Mouse (Mus musculus) erythroblast, adult 5-6 weeks (primary cell): ENCODE results near the gene Stk33. TPM values are rescaled to one million over a fixed set of nuclear protein-coding genes. Genes with fewer than 3 reads are reported as not detected.

ENCODE experiments used
- ATAC-seq: replicated peaks from 2 replicates; pipeline ENCODE4 v1.8.0; 2016; ENCODE audit warnings: moderate number of reproducible peaks, mild to moderate bottlenecking, moderate TSS enrichment, inconsistent platforms; ENCODE audit not compliant: poor library complexity, low FRiP score, severe bottlenecking
- total RNA-seq, 2 experiments: library from RNA; stranded (forward) in 1 of 2; stranded (reverse) in 1 of 2; fragments of 150-400 nt in 1 of 2; fragments of 200-764, 138-1000 nt in 1 of 2; gene quantifications; 2 replicates each; pipeline versions ENCODE4 v1.2.3 to v1.2.4; 2015 to 2017; ENCODE audit warnings: low replicate concordance in 2 of 2

The Stk33 gene
- total RNA-seq, 2 experiments from 2014 or later: not detected

DNA sequence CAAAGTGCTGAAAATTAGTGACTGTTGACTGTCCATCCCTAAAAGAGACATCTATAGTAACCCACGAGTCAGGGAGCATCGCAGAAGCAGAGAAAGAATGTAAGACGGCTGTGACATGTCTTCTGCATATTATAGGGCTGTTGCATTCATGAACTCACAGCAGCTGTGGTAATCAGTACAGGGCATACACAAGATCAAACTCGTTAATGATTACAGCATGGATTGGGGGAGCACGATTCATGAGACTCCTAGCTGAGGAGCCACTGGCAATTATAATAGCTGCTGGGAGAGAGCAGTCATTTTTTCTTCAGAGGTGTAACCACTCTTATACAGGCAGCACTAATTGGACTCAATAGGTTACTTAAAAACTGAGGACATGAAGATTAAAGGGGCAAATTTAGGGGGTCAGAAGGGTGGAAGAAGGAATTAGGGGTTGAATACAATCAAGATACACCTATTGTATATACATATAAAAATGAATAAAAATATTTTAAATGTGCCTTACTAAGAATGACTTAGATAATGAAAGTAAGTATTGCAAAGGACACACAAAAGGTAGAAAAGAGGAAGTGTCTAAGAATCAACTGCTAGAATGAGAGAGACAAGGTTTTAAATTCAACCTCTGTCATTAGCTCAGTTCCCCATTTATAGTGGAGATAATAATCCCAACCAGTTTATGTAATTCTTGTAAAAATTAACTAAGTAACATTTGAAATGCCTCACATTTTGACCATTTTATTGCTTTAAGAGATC lies 80.3 kb downstream of the Stk33 start:
- no peak for ATAC-seq

DNA sequence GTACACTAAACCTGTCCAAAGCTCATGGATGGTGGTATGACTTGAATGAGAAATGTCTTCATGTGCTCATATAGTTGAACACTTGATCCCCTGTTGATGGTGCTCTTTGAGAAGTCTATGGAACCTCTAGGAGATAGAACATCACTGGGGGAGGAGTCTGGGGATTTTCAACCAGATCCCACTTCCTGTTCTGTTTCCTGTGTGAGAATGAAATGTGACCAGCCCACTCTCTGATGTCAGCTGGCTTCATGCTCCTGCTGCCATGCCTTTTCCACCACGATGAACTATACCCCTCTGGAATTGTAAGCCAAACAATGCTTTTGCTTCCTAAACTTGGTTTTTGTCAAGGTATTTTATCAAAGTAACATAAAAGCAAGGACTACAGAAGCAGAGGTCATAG lies 81.0 kb downstream of the Stk33 start:
- no peak for ATAC-seq

DNA sequence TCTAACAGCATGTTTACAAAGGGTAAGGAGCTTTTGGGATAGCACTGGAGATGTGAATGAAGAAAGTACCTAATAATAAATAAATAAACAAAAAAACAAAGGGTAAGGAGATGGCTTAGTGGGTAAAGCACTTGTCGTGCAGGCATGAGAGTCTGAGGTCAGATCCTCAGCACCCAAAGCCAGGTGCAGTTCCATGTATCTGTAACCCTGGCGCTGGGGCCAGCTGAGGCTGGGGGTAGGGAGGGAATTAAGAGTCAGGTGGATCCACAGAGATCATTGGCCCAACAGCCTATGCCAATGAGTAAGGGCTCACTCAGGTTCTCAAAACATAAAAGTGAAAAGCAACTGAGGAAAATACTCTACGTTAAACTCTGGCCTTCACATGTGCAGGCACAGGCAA lies 91.6 kb downstream of the Stk33 start:
- ATAC-seq: no peak

DNA sequence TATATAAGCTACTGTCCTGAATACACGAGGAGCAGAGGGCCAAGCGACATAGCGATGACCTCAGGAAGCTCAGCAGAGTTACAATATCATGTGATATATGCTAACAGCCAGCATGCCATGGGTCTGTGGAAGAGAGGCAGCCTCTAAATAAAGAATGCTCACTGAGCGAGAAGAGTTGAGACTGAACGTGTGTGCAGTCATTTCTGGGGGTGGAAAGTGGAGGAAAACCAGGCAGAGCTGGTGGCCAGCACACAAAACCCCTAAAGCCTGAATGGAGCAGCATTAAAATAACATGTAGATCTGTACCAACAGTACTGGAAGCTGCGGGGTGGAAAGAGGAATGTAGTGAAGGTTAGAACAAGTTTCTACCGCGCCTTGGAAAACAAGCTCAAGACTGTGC lies 107.2 kb downstream of the Stk33 start:
- no peak for ATAC-seq

DNA sequence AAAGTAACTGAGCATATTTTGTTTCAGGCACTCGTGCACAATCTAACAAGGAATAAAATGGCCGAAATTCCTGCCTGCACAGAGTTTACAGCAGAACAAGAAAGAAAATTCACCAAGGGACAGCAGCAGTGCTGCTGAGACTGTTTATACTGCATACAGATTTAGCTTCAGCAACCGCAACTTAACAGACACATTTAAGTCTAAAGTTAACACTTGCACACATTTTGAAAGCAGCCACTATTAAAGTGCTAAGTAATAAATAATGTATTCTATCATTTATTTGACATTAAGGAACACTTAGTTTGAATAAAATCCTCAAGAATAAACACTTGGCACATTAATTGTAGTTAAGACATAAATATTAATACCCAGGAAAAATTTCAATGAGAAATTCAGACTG lies 110.1 kb downstream of the Stk33 start:
- no peak for ATAC-seq

DNA sequence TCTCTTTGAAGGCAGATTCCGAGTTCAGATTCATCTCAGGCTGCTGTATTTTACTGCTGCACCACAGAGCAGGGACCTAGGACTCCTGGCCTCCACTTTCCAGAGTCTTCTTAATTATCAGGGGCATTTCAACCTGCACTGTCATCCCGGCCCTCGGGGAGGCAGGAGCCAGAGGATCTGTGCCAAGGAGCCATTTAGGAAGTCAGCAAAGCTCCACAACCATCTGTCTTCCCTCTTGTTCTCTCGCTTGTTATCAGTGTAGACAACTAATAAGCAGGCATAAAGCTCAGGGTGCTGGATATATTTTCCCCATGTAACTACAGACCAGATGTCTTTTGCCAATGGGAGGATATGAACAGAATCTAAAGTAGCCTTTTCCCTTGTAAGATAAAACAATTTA lies 112.1 kb downstream of the Stk33 start:
- ATAC-seq: no peak

DNA sequence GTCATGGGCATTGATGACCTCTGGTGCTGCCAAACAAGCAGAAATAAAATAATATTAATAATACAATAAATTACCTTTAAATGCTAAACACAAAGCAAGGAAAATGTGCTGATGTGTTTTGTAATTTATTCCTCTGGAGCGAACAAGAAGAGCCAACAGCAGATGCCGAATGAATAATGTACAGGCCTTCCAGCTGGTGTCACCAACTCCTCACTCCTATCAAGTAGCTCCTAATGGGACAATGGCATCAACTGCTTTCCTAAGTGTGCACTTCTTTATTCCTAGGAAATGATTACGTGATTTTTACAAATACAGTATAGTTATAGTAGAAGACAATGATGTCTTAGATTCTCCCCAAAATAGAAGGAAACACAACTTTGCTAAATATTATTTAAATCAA lies 113.2 kb downstream of the Stk33 start:
- ATAC-seq: no peak

DNA sequence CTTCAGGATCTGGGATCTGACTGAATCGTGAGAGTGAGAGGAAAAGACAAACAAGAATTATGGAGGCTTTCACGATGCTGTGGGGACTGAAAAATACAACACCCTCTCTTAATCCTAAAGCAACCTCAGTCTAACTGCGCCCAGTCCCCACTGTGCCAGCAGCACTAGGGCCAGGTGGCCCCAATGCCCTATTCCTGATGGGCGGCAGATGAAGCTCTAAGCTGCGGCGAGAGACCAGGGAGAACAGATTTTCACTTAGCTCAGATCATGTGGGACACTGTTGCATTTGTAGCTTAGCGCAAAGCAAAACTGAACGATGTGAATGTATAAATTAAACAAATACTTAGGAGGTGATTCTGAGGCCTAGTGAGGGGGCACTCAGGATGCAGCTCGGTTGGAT lies 113.7 kb downstream of the Stk33 start:
- ATAC-seq: no peak

DNA sequence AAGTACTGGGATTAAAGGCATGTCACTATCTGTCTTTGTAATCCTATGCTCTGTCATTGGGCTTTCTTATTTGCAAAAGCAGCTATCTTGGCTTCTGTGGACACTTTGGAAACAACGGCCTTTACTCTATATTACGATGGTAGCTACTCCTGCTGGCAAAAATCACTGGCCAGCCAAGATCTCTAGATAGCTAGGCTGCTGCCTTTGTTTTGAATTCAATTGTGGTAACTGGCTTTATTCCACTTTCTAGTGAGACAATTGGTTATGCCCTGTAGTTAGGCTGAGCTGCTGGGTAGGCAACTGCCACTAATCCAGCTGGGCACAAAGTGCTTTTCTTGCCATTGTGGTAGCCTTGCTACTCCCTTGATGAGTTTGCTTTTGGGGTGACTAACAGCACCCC lies 129.4 kb downstream of the Stk33 start:
- ATAC-seq: no peak

DNA sequence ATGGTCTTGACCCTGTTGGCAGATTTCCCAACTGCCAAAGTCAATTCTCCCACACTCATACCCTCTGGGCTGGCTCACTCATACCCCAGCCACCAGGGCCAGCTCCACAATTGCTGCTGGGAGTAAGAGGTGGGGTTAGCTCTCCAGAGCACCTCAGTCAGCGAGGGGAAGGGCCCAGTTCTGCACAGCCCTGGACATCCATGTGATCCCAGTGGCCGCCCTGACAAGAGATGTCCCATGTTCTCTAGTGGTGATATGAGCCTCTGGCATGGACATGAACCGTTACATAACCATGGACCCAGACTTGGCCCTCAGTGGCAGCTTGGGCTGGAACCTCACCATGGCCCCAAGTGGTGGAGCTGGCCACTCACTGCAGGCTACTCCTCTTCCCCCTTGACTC lies 143.1 kb downstream of the Stk33 start:
- ATAC-seq: no peak

DNA sequence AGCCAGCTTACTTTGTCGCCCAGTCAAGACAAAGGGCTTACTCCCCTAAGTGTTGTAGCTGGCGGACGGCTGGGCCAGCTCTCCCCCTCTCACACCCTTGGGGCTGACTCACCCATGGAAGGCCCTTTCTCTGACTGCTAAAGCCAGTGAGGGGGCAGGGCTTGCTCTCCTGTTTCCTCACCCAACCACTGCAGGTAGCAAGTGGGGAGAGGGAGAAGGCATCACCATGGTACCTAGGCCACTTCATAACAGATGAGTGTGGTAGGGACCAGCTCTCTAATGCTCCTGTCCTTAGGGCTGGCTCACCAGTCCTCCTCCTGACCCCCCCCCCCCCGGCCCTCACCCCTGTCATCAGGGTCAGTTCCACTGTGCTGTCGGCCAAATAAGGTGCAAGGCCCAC lies 143.5 kb downstream of the Stk33 start:
- no peak for ATAC-seq

DNA sequence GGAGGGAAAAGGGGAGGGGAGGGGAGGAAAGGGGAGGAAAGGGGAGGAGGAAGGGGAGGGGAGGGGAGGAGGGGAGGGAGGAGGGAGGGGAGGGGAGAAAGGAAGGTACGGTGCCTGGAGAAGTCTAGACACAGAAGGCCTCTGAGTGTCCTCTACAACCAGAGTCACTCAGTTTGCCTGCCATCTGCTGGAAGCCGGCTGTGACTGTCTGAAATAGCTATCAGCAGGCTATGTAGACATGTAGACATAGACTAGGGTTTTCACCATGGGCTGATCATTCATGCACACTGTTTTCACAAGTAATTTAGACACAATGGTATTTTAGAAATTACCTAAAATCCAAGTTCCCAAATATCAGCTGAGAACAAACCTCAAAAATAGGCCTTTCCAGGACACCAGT lies 148.4 kb downstream of the Stk33 start:
- ATAC-seq: no peak

DNA sequence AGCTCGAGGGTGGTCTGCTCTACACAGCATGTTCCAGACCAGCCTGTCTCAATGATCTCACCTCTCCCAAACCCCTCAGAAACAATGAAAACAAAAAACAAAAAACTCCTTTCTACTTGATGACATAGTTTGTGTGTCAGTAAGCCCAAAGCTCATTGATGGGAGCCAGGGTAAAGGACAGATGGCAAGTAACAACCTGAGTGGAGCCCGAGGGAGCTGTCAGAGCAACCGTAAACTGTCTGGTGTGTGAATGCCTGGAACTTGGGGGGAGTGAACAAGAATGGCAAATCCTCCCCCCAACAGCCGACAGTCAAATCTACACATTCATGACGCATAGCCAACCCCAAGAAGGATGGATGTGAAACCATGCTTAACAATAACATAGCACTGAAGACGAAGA lies 149.8 kb downstream of the Stk33 start:
- ATAC-seq: no peak

DNA sequence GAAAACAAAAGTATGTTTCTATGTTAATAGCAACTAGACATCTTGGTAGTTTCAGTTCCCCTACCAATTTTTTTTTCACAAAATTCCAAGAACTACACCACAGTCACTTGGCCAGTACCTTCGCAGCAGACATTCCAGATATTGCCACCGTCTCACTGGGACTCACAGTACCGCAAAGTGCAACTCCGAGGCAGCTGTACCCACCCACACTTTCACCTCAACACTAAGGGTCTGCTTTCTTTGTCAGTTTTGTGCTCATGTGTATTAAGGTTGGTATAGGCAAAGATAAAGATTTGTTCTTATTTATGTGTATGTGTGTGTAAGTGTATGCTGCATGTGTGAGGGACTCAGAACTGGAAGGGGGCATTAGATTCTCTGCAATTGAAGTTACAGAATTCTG lies 156.8 kb downstream of the Stk33 start:
- no peak for ATAC-seq

DNA sequence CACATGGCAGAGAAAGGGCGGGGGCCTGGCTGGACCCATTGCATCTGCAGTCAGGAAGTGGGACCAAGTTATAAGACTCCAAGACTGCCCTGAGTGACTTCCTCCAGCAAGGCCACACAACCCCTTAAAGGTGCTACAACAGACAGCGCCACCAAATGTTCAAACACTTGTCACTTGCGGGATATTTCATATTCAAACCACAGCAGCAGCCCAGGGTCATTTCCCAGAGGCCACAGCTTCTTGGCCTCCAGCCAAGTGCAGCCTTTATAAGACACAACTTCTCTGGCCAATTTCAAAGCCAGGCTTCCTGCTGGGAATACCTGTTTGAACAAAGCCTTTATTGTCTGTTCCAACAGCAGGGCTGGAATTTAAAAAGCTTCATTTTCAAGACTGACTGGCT lies 162.3 kb downstream of the Stk33 start:
- no peak for ATAC-seq

DNA sequence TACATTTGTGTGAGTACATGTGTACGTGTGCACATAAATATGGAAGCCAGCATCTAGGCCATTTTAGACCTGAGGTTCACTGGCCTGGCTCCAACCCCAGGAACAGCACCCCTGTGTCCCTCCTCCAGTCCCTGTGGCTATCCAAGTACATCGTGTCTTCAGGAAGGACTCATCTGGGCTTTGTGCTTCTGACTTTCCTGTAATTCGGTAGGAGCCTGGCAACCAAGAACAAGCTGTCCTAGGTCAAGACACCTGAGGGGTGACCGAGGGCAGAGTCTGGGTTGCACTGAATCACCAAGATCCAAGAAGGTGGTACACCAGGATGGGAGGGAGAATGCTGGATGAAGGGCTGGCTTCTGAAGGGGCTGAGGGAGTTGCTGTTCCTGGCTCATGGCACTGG lies 163.0 kb downstream of the Stk33 start:
- ATAC-seq: no peak

DNA sequence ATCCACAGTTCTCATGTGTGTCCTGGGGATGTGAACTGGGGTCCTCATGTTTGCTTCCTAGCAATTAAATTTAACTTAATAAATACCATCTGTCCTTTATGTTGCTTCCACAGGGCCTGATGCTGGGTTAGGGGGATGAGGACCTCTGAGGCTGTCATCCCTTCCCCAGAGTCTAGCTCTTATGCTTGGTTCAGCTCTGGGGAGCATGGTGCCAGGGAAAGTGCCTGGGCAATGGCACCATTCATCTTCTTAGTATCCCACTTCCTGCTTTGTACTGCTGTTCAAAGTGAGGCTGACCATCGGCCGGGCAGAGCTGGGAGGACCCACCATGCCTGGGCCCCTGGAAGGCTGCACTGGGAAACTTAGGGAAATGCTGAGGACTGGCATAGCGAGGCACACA lies 163.7 kb downstream of the Stk33 start:
- no peak for ATAC-seq

DNA sequence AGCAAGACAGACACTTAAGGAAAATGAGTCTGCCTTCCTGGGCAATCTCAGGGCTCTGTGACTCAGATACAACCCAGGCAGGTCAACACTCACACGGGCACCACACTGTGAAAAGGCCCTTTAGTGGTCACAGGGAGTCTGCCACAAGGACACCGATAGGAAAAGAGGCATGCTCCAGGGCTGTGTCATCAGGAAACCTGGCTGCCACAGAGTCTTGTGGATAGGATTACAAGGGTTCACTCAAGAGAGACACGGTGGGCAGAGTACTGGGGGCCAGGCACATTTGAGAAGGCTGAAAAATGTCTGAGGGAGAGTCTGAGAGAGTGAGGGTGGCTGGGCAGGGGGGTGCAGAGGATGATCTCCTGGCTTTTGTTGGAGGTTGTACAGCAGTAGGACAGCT lies 164.6 kb downstream of the Stk33 start:
- ATAC-seq: no peak

DNA sequence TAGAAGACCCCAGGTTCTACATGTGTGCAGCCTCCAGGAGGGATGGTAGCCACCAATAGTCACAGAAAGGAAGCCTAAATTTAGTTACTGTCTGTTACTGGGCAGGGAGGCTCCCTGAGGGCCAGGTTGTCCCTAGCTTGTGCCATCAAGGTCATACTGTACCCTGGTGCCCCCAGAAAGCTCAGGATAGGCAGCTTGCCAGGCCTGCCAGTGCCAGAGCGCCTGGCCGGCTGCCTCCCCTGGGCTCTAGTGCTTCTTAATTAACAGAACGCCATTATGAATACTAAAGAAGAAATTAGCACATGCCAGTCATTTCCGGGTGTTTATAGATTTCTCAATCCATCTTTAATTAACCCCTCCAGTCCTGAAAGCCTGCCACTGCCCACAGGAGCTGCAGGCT lies 169.8 kb downstream of the Stk33 start:
- no peak for ATAC-seq

DNA sequence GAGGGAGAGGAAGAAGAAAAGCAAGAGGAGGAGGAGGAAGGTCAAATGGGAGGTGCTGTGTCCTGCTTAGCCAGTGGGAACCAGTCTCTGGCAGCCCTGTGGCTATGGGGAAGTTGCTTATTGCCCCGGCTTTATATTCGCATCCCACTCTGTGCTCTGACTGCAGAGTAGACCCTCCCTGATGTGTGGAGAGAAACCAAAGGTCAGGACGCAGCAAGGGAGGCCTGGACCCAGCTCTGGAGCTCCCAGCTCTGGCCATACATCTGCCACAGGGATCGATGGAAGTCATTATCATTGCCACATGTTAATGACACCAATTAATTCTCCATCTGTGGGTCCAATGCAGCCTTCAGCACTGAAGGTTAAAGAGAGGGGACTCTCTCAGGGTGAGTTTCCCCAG lies 171.5 kb downstream of the Stk33 start:
- no peak for ATAC-seq

DNA sequence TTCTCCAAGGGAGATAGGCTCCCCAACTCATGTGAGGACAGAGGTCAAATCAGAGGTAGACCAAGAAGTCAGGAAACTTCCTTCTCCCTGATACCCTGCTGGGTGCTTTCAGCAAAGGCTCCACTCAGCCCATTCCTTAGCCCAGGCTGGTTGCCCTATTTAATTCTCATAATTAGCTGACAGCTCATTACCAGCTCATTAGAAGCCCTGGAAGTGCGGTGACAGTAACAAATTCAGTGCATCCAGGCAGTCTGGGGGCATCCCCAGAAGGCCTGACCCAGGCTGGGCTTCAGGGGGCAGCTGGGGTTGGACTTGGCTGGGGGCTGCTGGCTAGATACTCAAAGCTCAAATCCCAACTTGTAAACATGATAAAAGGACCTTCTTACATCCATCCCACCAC lies 172.7 kb downstream of the Stk33 start:
- ATAC-seq: no peak

DNA sequence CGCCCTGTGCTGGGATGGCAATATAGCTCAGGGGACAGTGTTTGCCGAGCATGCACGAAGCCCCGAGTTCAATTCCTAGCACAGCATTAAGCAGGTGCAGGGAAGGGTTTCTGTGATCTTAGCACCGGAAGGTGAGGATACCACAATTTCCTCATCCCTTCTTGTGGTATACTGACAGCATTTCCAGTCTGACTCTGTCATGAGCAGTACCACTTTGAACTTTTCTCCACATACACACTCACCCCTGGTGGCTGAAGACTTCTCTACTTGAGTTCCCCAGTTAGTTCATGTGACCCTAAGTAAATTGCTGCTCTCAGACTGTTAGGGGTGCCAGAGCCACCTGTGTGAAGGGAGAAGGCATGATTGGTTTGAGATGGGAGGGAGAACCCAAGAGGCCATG lies 173.3 kb downstream of the Stk33 start:
- ATAC-seq: no peak
